Mouse (Mus musculus) G1E (cell line): ENCODE measurements at regions not wholly inside any gene's neighbourhood (a gene's known extent, or its start where the extent isn't known, plus 50 kb on each side); places are given as distances from the start of the nearest gene placed in this dataset.

ENCODE experiments used
- CTCF ChIP-seq: IDR thresholded peaks from 2 replicates; pipeline ENCODE4 v1.5.1; 2012; ENCODE audit warnings: low read depth, low read length, inconsistent platforms, mixed read lengths
- GATA2 ChIP-seq: IDR thresholded peaks from 2 replicates; pipeline ENCODE4 v1.6.1; 2012; ENCODE audit warnings: low read depth, low read length, inconsistent platforms, borderline replicate concordance

DNA sequence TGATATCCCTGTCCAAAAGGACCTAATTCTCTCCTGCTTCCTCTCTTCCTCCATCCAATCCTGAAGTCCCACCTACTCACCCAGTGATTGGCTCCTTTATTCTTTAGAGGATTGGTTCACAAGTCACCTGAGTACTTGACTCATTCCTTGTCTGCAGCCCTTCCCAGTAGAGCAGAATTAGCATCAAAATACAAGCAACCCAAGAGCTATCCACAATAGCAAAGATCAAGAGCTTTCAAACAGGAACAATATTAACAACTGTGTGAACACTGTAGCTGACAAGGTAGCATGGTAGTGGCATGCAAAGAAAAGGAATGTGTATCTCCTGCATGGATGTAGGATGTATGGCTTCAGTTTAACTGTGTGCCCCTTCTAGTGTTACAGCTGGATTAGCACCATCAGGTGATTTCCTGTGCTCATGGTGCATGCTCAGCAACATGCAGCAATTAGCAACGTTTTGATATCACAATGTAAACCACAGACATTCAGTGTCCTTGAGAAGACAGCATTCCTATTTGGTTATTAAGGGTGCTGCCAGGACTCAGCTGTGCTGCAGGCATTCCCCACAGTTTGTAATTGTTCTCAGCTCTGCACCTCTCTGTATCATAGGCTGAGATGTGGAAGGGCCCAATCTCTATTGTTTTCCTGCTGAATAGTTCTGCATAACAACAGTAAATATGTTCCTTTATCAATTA lies 437.2 kb downstream of the Ptprc start:
- no peak for TF ChIP-seq CTCF
- no peak for TF ChIP-seq GATA2
